Comparison of ENCODE assay signal across 8 mouse cellular contexts in the genomic region with DNA sequence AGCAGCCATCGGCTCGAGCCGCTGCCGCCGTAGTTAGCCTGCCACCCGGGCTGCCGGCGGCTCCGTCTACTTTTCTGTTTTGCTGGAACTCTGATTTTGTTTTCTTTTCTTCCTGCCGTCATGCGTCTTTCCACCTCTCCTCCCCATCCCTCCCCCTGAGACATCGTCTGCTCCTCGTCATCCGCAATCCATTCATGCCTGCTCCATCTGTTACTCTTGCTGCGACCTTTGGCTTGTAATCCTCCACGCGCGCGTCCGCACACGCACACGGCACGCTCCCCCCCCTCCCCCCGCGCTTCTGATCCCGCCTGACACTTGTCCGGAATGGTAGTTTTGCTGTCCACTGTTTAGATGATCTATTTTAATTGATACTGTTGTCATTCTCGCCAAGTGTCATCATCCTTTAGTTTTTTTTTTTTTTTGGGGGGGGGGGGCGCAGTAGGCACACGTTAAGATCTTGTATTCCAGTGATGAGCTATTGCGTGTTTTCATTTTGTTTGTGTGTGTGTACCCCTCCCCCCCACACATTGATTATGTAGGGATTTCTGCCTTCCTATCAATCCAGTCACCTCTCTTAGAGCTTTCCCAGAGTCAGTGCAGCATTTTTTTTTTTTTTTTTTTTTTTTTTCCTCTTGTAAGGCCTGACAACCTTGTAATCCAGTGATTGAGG. TPM values are rescaled to one million over a fixed set of nuclear protein-coding genes. Genes with fewer than 3 reads are reported as not detected.
A peak's percentile ranks its signal among the peaks of the same experiment; 100 is the strongest.
DNase-seq lines count a peak whose midpoint lies in the region; ATAC-seq and TF ChIP-seq lines count a peak whose summit lies in the region.

No protein-coding gene starts in this region.

- H3K27me3 ChIP-seq in heart, adult 2 months (ENCODE audit: control insufficient read depth, insufficient read depth, low read length), result no peaks in the 10 kb centered on the region
- peaks cover 9% of the 10 kb centered on the region; the same call in 1 of the 2 replicates for H3K27me3 ChIP-seq in midbrain, embryonic 10.5 days (ENCODE audit: low read depth, poor library complexity, severe bottlenecking)

- under 1% methylated on average over 31 of the region's 31 CpGs for WGBS in heart, adult 2 months
- 1% methylated on average over 31 of the region's 31 CpGs for WGBS in midbrain, embryonic 10.5 days

- H3K4me3 ChIP-seq in heart, adult 2 months, result peak overlapping the region; percentile 94
- peak overlapping the region; percentile 87 for H3K4me3 ChIP-seq in midbrain, embryonic 10.5 days

- peak; percentile 54 for ATAC-seq in CD4-positive, CD25-positive, alpha-beta regulatory T cell, adult 4 months
- ATAC-seq in inflammation-experienced regulatory T-cells, adult 6 months, result peak; percentile 40

- H3K27ac ChIP-seq in heart, adult 2 months, result peak overlapping the region; percentile 94
- H3K27ac ChIP-seq in midbrain, embryonic 10.5 days (replicated peaks), result peak overlapping the region; percentile 96

- peaks cover 3% of the 10 kb centered on the region for H3K79me2 ChIP-seq in heart, adult 2 months (replicated peaks; ENCODE audit: control insufficient read depth, insufficient read depth, low read length)

- no peak for DNase-seq in heart, adult 2 months
- no peak for DNase-seq in heart, adult 8-10 months (ENCODE audit: low spot score)
- peak; percentile 49 for DNase-seq in embryo, embryonic 10.5 days (ENCODE audit: low spot score)
- no peak for DNase-seq in midbrain, embryonic 10.5 days (ENCODE audit: low spot score)
- DNase-seq in thymus, postnatal 10 days (ENCODE audit: low spot score in 2 of 2), result no peak
- DNase-seq in T-cell, adult 2 months (ENCODE audit: low spot score), result no peak

- TF ChIP-seq CTCF in heart, adult 2 months (IDR thresholded peaks at IDR 0.05), result no peak

- H3K9me3 ChIP-seq in midbrain, embryonic 10.5 days (replicated peaks), result no peaks in the 10 kb centered on the region

- peak overlapping the region; percentile 86 for H3K9ac ChIP-seq in heart, adult 2 months (ENCODE audit: low read depth, low read length)

- peaks cover 8% of the 10 kb centered on the region for H3K36me3 ChIP-seq in heart, adult 2 months (ENCODE audit: control insufficient read depth, insufficient read depth, low read length)
- peaks cover 40% of the 10 kb centered on the region for H3K36me3 ChIP-seq in midbrain, embryonic 10.5 days

- TF ChIP-seq POLR2A in heart, adult 2 months (IDR thresholded peaks at IDR 0.05; ENCODE audit: insufficient read depth, low read depth, low read length), result no peak

- intact Hi-C loops in heart, adult 2 months (cut with DNase I), result loop anchor here (2.0 to 5.0 kb wide), 2 partner anchors 64 to 133 kb away; no protein-coding TSS in a partner anchor

- H3K4me1 ChIP-seq in heart, adult 2 months (ENCODE audit: control insufficient read depth, insufficient read depth, low read length), result peaks cover 2% of the 10 kb centered on the region; the same call in 1 of the 2 replicates
- peaks cover 11% of the 10 kb centered on the region for H3K4me1 ChIP-seq in midbrain, embryonic 10.5 days

- TF ChIP-seq EP300 in heart, adult 2 months (IDR thresholded peaks at IDR 0.05; ENCODE audit: insufficient read depth, low read depth, low read length), result no peak

RNA-seq across cellular contexts. Expression of a gene that starts 0.6 kb away (rescaled TPM):
- 10 to 100 TPM; 20.7 to 22.6 TPM for total RNA-seq in heart, adult 2 months (2021)
- 16.2 and 25.2 TPM in 2 replicates for polyA plus RNA-seq in heart, adult 2 months (2012; rRNA removed)
- 10 to 100 TPM; 17.1 to 22.1 (median 20.1) TPM for total RNA-seq in heart, adult 8-10 months (2022)
- 10 to 100 TPM; 63.7 to 80.3 TPM for polyA plus RNA-seq in CD4-positive, CD25-positive, alpha-beta regulatory T cell, adult 4 months (2017; shearing (Covaris generic))
- polyA plus RNA-seq in inflammation-experienced regulatory T-cells, adult 6 months (2017; shearing (Covaris generic)), result 10 to 100 TPM; 36.9 to 60.8 (median 55.5) TPM
- 57.2 and 63.6 TPM in 2 replicates for polyA plus RNA-seq in midbrain, embryonic 10.5 days (2016; fragmentation: Nextera tagmentation; extraction: Ambion mirVana)

RNA-seq across cellular contexts. Expression of a gene that starts 18.9 kb away (rescaled TPM):
- 1 to 10 TPM; 1.9 to 2.5 TPM for total RNA-seq in heart, adult 2 months (2021)
- 3.7 and 5.6 TPM in 2 replicates for polyA plus RNA-seq in heart, adult 2 months (2012; rRNA removed)
- 1 to 10 TPM; 2.0 to 3.5 (median 2.5) TPM for total RNA-seq in heart, adult 8-10 months (2022)
- polyA plus RNA-seq in CD4-positive, CD25-positive, alpha-beta regulatory T cell, adult 4 months (2017; shearing (Covaris generic)), result under 1 TPM; 0.18 to 0.27 TPM
- under 1 TPM; 0.24 to 0.46 (median 0.38) TPM for polyA plus RNA-seq in inflammation-experienced regulatory T-cells, adult 6 months (2017; shearing (Covaris generic))
- polyA plus RNA-seq in midbrain, embryonic 10.5 days (2016; fragmentation: Nextera tagmentation; extraction: Ambion mirVana), result 1.4 and 1.9 TPM in 2 replicates

RNA-seq across cellular contexts. Expression of a gene that starts 46.8 kb away (rescaled TPM):
- 1 to 10 TPM; 3.8 to 4.4 TPM for total RNA-seq in heart, adult 2 months (2021)
- polyA plus RNA-seq in heart, adult 2 months (2012; rRNA removed), result 3.4 and 3.6 TPM in 2 replicates
- total RNA-seq in heart, adult 8-10 months (2022), result 1 to 10 TPM; 2.5 to 3.7 (median 2.7) TPM
- 1 to 10 TPM in 1 of 2 experiments, under 1 TPM in 1; 0.82 to 1.3 TPM for polyA plus RNA-seq in CD4-positive, CD25-positive, alpha-beta regulatory T cell, adult 4 months (2017; shearing (Covaris generic))
- under 1 TPM in 2 of 3 experiments, not detected in 1; 0.79 to 0.99 TPM for polyA plus RNA-seq in inflammation-experienced regulatory T-cells, adult 6 months (2017; shearing (Covaris generic))
- 1.0 and 1.6 TPM in 2 replicates for polyA plus RNA-seq in midbrain, embryonic 10.5 days (2016; fragmentation: Nextera tagmentation; extraction: Ambion mirVana)

RNA-seq across cellular contexts. Expression of a gene that starts 55.1 kb away (rescaled TPM):
- 10 to 100 TPM; 35.2 to 36.3 TPM for total RNA-seq in heart, adult 2 months (2021)
- polyA plus RNA-seq in heart, adult 2 months (2012; rRNA removed), result 19.8 and 20.7 TPM in 2 replicates
- 10 to 100 TPM; 26.3 to 31.5 (median 29.1) TPM for total RNA-seq in heart, adult 8-10 months (2022)
- polyA plus RNA-seq in CD4-positive, CD25-positive, alpha-beta regulatory T cell, adult 4 months (2017; shearing (Covaris generic)), result 1 to 10 TPM; 8.5 to 9.2 TPM
- polyA plus RNA-seq in inflammation-experienced regulatory T-cells, adult 6 months (2017; shearing (Covaris generic)), result 10 to 100 TPM in 1 of 3 experiments, 1 to 10 TPM in 2; 6.6 to 10.9 (median 9.3) TPM
- 2.0 and 2.4 TPM in 2 replicates for polyA plus RNA-seq in midbrain, embryonic 10.5 days (2016; fragmentation: Nextera tagmentation; extraction: Ambion mirVana)
